Mouse (Mus musculus): ENCODE results near the gene Phc2.
"Not testable (repeated sequence)": the region's sequence is repeated elsewhere in the genome, so short reads cannot be mapped to it uniquely, and the experiment has no call there.

The Phc2 gene

DNA sequence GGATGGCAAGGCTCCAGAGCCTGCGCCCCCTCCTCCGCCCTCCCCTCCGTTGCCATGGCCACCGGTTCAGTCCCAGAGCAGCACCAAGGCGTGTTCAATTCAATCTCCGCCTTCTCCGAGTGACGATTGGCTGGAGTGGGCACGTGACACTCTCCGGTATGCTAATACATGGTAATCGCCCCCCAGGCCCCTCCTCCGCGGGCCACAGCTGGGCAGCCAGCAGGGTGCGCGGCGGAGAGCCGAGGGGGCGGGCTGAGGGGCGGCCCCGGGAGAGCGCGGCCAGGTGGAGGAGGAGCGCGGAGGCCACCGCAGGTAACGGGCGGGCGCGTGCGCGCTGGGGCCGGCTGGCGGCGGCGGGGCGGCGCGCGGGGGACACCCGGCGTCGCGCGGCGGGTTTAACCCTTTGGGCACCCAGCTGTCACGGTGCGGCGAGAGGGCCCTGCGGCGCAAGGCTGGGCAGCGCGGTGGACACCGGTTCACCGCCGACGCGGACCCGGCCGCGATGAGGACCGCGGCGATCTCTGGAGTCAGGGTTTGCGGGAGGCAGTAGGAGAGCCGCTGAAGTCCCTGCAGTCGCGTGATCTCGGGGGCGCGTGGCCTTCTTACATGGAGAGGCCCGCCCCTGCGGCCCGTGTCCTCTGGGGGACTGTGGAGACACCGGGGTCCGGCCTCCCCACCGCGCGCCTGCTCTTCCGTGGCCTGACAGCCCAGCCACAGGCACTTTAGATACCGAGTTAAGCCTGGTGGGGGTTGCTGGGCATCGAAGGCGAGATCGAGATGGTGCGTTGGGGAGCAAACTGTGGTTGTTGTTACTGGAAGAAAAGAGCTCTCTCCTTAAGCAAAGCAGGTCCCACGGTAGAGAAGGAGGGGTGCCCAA, at the start of gene Phc2:
Phc2 (plus strand) TSS at position 198 of the 877 bp plus-strand sequence.
- DNase-seq (ENCODE audit: low spot score in 2 of 2) = peak; percentile 96 to 97

DNA sequence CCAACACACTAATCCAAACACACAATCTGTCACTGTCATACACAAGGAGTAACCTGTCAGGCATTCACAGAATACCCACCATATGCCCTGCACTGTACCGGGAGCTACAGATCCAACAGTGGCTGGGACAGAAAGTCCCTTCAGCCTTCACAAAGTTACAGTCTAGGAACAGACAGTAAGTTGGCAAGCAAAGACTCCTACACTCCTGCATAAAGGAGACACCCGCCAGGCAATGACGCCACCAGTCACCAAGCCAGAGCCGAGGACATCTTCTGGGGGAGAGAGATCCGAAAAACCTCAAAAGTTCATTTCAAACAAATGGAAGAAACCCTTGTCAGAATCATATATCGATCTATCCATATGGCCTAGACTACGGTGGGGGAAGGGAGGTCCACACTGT, 47.9 kb upstream of the Phc2 start:
- DNase-seq (ENCODE audit: low spot score in 2 of 2) = no peak

DNA sequence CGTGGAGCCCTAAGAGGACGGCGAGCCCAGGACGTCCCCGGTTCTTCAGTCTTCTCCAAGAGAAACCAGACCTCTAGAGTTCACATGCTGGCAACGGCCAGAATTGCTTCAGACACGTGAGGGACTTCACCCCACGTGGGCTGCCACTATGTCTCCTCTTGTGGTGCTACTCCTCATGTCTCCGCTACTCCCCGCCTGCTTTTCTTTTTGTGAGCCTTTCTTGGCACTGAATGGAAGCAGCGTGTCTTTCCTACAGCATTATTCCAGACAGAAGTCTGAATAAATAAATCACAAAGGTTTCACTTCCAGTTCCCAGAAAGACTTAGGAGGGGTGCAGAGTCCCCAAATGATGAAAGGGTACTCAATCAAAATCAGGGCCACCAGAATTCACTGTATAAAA, 46.8 kb upstream of the Phc2 start:
- peak in 1 of 2 experiments; percentile 11 for DNase-seq (ENCODE audit: low spot score in 2 of 2)

DNA sequence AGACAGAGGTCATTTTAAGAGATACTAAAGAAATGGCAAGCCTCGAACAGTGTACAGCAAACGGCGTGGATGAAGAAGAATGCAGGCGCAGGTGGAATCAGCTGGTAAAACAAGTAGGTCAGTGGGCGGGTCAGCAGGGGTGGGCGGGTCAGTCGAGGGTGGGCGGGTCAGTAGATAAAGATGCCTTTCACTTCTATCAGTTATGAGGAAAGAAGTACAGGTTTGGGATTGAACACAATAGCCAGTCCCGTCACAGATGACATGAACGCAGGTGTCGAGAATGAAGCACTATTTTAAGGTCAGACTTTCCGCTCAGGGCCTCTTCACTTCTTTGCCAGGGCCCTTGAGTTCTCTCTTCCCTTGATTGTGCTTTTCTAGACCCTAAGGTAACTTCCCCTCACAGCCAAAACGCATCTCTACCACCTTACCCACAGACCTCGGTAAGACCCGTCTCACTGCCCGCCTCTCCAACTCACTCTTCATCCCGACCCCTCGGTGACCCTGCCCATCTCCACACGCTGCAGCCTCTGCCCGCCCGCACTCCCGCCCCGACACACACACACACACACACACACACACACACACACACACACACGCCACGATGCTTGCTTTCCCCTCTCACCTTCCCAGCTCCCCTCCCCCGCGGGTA, 45.1 kb upstream of the Phc2 start:
- DNase-seq (ENCODE audit: low spot score in 2 of 2) = no peak

DNA sequence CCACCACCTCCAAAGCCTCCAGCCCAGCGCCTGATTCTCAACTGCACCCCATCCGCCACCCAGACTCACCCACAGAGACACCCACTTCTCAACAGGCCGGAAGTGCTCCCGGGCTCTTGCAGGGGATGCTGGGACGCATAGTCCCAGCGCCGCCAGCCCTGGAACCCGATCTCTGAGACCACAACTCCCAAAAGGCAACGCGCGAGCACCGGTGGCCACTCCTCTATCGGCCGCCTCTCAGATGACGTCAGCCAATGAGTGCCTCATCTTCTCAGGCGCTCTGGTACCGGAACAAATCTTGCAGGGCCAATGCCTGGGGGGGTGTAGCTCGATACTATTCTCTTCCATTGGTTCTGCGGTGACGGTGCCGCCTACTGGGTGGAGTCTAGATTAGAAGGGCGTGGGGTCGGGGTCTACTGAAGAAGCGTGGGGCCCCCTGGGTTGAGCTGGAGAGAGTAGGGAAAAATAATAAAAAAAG, 44.5 kb upstream of the Phc2 start, which contains the start of gene Zscan20:
Zscan20 (minus strand) TSS at position 174 of the 478 bp plus-strand sequence.
- peak; percentile 95 to 98 for DNase-seq (ENCODE audit: low spot score in 2 of 2)

DNA sequence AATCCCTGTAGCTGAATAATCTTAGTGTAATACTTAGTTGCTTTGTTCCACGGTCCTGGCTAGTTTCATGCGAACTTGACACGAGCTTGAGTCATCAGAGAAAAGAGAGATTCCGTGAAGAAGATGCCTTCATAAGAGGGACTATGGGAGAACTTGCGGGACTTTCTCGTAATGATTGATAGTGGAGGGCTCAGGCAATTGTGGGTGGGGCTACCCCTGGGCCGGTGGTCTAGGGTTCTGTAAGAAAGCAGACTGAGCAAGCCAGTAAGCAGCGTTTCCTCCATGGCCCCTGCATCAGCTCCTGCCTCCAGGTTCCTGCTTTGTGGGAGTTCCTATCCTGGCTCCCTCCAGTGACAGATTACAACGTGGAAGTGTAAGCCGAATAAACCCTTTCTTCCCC, 43.8 kb upstream of the Phc2 start:
- DNase-seq (ENCODE audit: low spot score in 2 of 2) = no peak

DNA sequence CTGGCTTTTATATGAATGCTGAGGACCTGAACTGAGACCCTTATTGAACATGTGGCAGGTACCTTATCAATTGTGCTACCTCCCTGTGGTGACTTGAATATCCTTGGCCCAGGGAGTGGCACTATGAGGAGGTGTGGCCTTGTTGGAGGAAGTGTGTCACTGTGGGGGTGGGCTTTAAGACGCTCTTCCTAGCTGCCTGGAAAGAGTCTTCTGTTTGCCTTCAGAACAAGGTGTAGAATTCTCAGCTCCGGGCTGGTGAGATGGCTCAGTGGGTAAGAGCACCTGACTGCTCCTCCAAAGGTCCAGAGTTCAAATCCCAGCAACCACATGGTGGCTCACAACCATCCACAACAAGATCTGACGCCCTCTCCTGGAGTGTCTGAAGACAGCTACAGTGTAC, 42.8 kb upstream of the Phc2 start:
- not testable (repeated sequence) for DNase-seq (ENCODE audit: low spot score in 2 of 2)

DNA sequence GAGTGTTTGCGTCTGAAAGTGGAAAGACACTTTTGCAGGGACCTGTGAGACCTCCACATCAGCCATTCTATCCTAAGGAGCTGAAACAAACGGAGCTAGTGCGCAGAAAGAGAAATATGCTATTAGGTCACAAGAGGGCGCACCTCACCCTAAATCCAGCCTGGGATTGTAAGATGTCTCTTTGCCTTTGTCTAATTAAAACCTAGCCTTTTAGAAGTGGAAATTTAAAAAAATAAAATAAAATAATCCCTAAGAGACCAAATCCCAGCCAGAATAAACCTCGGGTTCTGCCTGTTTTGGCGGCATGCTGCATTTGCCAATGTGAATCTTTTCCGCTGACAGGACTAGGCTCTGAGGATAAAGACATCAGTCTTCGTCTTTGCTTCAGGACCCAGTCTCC, 41.2 kb upstream of the Phc2 start:
- peak in 1 of 2 experiments; percentile 49 for DNase-seq (ENCODE audit: low spot score in 2 of 2)

DNA sequence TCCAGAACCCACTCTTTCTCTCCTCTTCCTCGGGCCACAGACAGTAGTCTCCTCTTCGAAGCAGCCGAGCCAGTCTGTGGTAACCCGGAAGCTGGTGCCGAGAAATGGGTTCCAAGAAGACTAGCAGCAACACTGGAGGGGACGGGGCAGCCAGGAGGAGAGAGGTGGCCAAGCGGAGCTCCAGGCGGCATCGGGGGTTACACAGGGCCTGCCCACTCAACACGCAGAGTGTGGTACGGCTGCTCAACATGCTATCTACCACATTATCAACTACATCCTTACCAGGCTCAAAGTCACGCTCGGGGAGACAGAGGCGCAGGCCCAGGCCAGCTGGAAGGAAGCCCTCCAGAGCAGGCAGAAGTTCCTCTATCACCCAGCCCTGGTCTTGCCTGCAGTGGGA, 38.7 kb upstream of the Phc2 start:
- no peak for DNase-seq (ENCODE audit: low spot score in 2 of 2)

DNA sequence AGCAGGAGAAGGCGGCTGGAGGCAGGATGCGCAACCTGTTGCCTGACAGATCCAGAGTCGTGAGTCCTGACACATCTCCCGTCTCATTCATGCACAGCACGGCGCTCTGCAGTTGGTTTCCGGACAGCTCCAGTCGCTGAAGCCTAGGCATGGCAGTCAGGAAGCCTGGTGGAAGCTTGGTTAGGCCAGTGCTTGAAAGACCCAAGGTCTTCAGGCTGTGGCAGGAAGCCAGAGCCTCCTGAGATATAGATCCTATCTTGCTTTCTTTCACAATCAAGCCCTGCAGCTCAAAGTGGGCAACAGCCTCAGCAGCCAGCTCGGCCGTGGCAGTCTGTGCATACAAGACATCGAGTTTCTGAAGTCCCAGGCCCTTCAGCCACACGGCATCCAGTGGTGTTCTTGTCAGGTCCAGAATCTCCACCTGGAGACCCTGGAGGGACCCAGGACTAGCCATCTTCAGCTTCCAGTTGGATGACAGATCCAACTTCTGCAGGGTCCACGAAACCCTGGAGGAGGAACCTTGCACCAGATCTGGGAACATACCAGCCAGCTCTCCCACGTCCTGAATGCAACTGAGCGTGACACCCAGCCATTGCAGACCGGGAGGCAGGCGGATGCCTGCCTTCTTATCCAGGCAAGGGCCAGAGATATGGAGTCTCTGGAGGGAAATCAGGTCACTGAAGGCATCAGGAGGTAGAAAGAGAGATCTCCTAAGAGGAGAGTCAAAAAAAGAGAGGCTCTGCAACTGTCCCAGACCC, 37.0 kb upstream of the Phc2 start:
- no peak for DNase-seq (ENCODE audit: low spot score in 2 of 2)

DNA sequence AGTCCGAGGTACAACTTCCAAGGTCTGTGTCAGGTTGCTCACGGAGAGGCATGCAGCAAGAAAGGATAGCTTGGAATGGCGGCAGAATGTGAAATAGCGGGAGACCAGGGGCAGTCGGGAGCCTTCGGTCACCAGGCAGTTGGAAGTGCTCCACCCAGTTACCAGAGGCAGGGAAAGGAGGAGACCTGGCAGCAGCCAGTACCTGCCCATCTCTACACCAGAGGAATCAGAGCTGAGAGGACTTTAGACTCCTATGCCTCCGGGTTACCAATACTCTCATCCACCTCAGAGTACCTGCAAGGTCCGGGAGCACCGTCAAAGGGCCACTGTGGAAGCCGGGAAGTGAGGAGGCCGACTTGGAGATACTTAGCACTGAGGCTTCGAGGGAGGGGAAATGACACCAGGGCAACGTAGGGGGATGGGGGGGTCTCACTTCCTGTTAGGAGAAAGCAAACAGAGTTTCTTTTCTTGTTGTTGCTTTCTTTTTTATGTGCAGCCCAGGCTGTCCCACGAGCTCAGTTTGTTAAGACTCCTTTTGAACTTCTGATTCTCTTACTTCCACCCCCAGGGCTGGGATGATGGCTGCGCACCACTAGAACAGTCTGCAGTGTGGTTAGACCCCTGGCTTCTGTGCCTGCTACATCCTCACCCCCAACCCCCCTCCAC, 36.1 kb upstream of the Phc2 start, which contains the start of gene Tlr12:
Tlr12 (minus strand) TSS at position 374 of the 666 bp plus-strand sequence.
- no peak for DNase-seq (ENCODE audit: low spot score in 2 of 2)

DNA sequence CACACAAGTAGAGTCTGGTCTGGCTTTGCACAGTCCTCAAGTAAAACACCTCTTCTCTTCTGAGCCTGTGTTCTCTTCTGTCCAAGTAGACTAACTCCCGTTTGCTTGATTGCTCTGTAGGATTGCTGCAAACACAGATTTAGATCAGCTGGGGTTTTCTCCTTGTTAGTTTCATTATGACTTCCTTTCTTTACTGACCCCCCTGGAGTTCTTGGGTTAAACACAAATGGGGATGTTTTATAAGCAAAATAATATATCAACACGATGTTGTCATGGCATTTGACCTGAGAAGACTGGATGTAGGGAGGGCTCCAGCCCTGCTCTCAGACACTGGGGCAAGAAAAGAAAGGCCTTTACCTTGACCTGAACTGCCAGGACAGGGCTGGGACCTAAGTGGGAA, 35.5 kb upstream of the Phc2 start:
- no peak for DNase-seq (ENCODE audit: low spot score in 2 of 2)

DNA sequence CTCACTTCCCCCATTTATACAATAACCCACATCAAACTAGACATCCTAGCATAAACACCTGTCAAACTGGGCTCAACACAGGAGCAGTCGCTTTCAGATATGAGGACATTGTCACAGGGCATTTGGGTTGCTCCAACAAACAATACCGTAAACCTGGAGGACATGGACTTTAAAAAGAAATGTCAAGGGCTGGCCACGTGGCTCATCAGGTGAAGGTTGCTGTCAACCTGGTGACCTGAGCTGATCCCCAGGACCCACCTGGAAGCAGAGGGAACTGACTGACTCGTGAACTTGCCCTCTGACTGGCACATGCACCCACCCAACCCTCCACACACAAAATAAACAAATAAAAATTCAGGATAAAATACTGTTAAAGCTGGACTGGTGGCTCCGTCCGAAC, 33.9 kb upstream of the Phc2 start:
- DNase-seq (ENCODE audit: low spot score in 2 of 2) = no peak

DNA sequence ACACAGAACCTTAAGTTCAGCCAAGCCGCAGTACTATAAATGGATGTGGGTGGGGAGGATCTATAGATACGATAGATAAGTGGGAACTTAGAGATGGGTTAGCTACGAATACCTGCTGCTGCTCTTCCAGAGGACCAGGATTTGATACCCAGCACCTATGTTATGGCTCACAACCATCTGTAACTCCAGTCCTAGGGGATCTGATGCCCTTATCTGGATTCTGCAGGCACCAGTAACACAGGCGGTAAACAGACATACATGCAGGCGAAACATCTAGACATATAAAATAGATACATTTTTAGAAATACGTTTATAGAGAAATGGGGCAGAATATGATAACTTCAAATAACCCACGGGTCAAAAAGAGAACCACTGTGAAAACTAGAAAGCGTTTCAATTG, 33.4 kb upstream of the Phc2 start:
- DNase-seq (ENCODE audit: low spot score in 2 of 2) = no peak

DNA sequence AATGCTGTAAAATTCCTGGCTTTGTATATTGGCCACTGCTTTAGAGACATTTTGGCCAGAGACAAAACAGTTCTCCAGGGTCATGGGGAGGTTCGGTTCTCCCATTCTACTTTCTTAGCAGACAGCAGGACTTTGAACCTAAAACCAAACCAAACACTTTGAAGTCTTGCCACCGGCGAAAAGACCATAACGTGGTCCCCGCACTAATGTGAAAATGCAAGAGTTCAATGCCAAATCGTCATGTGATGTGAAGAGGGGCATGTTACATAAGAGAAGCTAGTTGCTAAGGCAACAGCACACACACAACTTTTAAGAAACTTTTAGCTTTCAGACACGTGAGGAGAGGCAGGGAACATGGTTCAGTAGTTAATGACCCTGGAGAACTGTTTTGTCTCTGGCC, 19.1 kb upstream of the Phc2 start:
- DNase-seq (ENCODE audit: low spot score in 2 of 2) = no peak

DNA sequence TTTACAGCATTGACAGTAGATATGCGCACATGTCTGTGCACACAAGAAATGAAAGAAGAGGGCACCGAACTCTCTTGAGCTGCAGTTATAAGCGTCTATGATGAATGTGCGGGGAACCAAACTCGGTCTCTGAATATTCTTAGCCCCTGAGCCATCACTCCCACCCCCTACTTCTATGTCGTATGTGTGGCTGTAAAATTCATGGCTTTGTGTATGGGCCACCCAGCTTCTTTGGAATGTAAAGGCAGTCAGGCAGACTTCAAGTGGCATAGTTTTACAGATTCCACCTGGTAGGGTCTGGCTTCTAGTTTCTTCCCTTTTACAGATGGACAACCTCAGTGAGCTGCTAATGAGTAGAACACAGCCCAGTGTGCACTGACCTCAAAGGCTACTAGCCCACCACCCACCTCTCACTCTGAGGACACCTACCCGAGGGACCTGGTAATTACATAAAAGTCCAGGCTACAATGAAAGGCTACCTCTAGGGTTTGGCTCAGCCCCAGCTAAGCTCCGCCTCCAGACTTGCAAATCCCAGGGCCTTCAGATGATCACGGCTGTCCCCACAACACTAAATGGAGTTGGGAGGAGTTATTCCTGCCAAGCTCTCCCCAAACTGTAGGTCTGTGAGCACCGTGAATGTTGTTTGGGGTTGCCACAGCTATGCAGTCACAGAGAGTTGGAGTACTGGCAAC, 18.5 kb upstream of the Phc2 start:
- DNase-seq (ENCODE audit: low spot score in 2 of 2) = no peak

DNA sequence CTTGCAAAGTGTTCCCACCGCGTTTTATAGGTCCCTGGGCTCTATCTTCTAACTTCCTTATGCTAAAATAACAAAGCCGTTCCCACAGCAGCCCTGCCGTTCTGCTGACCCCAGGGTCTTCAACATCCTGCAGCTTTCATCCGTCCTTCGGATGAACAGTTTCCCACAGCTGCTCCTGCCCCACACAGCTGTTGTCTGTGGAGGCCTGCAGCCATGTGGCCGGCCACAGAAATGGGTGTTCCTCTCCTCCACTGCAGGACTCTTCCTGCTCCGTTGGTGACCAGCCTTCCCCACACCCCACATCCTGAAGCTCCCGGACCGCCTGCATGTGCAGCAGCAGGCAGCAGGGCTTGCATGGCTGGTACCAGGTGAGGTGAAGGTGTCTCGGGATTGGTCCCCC, 17.3 kb upstream of the Phc2 start:
- no peak for DNase-seq (ENCODE audit: low spot score in 2 of 2)

DNA sequence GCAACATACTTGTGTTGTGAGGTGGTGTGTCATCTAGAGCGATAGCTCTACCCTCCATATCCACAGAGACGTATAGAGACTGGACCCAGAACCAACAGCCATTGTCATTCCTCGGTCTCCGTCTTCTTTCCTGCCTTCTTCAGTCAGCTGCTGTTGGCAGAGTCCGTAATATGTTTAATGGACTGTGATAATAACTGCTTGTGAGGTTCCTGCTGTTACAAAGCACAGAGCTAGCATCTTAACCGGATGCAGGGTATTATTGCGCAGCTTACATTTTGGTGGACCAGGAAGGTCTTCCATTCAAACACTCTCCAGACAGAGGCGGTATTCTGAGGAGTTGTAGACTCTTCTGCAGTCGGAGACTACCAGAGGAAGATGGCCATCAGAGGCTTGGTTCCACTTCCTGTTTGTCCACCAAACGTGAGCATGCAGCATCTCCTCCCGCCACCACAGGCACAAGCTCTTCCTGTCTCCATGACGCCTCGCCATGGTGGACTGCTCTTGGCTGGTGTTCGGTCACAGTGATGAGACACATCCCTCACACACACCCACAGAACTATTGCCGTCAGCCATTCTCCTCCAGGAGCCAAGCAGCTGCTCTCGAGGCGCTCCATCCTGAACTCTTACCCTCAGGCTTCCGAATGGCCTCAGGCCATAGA, 16.1 kb upstream of the Phc2 start:
- DNase-seq (ENCODE audit: low spot score in 2 of 2) = no peak

DNA sequence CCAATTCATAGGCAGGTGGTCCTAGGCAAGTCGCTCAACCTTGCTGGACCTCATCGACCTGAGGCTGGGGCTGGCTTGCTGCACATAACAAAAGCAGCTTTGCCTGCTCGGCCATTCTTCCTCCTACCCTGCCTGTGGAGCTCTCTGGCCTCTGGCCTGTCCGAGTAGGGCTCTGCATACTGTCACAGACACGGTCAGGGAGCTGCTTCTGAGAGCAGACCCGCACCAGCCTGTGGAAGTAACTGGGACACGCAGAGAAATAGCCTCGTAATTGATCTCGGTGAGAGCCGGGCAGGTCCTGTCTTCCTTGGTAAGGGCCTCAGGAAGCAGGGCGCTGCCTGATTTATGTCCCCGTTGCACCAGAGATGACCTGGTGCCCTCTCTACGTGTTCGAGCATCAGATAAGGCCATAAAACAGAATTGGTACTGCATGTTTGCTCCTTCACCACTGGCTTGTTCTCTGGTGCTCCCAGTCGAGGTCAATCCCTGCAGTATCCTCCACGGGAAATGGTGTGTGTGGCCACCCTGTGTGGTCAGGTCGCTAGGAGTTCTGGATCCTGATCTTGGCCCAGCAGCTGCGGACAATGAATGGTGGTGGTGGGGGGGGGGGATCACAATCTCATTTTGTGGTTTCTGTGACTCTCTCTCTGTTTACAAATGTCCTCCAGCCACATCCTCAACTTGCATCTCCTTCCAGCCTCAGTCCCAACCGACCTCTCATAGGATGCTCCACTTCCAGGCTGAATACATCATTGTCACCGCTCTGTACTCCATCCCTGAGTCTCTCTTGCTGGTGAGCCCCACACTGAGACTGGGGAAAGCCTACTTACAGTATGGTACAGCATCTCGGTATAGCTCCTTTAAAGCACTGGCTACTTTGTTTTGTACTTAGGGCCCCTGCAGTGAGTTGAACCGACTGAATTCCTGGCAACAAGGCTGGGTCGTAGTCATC, 12.5 kb upstream of the Phc2 start:
- DNase-seq (ENCODE audit: low spot score in 2 of 2) = no peak

Measured in frontal cortex, postnatal 14 days (tissue).